Mouse (Mus musculus): ENCODE results near the gene Thbs2. TPM values are rescaled to one million over a fixed set of nuclear protein-coding genes. Genes with fewer than 3 reads are reported as not detected.

Thbs2 gene
- 9.5 TPM for polyA plus RNA-seq (2014; fragmentation: Illumina TruSeq; extraction: RNeasy Lipid Tissue Mini Kit (QIAGEN cat#74804); ENCODE audit: low read depth, low replicate concordance)

DNA sequence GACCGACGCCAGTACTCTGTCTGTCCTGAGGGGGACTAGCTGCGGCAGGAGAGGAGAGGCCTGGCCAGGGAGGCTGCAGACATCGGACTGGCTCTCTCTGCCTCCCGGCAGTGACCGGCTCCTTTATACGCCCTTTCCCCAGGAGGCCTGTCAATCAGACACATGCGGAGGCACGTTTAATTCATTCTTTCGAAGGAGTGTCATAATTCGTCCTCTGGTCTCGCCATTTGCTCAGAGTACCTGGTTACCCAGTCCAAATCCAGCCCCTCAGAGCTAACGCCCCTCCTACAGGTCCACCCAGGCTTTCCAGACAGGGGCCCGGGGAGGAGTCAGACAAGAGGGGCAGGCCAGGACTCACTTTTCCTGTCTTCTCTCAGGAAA, at the start of gene Thbs2:
Gene Thbs2, minus strand, starts transcription at position 242 of the 381 bp plus-strand sequence.

Other genes starting within 250 kb of the Thbs2 start
- 1.2 TPM for gene Wdr27, start 248.9 kb upstream of the Thbs2 start, polyA plus RNA-seq (2014; fragmentation: Illumina TruSeq; extraction: RNeasy Lipid Tissue Mini Kit (QIAGEN cat#74804); ENCODE audit: low read depth, low replicate concordance)
- 16.8 TPM for gene 1600012H06Rik, start 248.9 kb upstream of the Thbs2 start, polyA plus RNA-seq (2014; fragmentation: Illumina TruSeq; extraction: RNeasy Lipid Tissue Mini Kit (QIAGEN cat#74804); ENCODE audit: low read depth, low replicate concordance)